Mouse (Mus musculus): ENCODE measurements at regions not wholly inside any gene's neighbourhood (a gene's known extent, or its start where the extent isn't known, plus 50 kb on each side); places are given as distances from the start of the nearest gene placed in this dataset.

- DNase-seq (ENCODE audit: low read depth, low spot score), result peak; percentile 52
These were observed 565.6 kb upstream of the C030005K15Rik start for GRCm38 (mm10) chr10:98292140-98292539.

GRCm38 (mm10) chr10:98305667-98306066, 579.1 kb upstream of the C030005K15Rik start:
- DNase-seq (ENCODE audit: low read depth, low spot score), result no peak

- DNase-seq (ENCODE audit: low read depth, low spot score), result no peak
These were observed 583.1 kb upstream of the C030005K15Rik start for GRCm38 (mm10) chr10:98309667-98310066.

- DNase-seq (ENCODE audit: low read depth, low spot score), result no peak
These were observed 584.8 kb upstream of the C030005K15Rik start for GRCm38 (mm10) chr10:98311403-98311802.

GRCm38 (mm10) chr10:98318416-98318815, 591.9 kb upstream of the C030005K15Rik start:
- DNase-seq (ENCODE audit: low read depth, low spot score), result peak; percentile 52

- no peak for DNase-seq (ENCODE audit: low read depth, low spot score)
These were observed 590.4 kb upstream of the Atp2b1 start for GRCm38 (mm10) chr10:98323846-98324245.

- peak; percentile 72 for DNase-seq (ENCODE audit: low read depth, low spot score)
These were observed 589.6 kb upstream of the Atp2b1 start for GRCm38 (mm10) chr10:98324591-98324990.

GRCm38 (mm10) chr10:98325720-98326119, 588.5 kb upstream of the Atp2b1 start:
- peak; percentile 47 for DNase-seq (ENCODE audit: low read depth, low spot score)

GRCm38 (mm10) chr10:98332682-98333081, 581.5 kb upstream of the Atp2b1 start:
- DNase-seq (ENCODE audit: low read depth, low spot score), result peak; percentile 92

GRCm38 (mm10) chr10:98333411-98334067, 580.7 kb upstream of the Atp2b1 start:
- DNase-seq (ENCODE audit: low read depth, low spot score), result peak; percentile 91

- no peak for DNase-seq (ENCODE audit: low read depth, low spot score)
These were observed 570.4 kb upstream of the Atp2b1 start for GRCm38 (mm10) chr10:98343827-98344226.

GRCm38 (mm10) chr10:98349466-98349865, 564.7 kb upstream of the Atp2b1 start:
- DNase-seq (ENCODE audit: low read depth, low spot score), result peak; percentile 40

GRCm38 (mm10) chr10:98350318-98350926, 563.8 kb upstream of the Atp2b1 start:
- DNase-seq (ENCODE audit: low read depth, low spot score), result no peak

- DNase-seq (ENCODE audit: low read depth, low spot score), result peak; percentile 10
These were observed 562.1 kb upstream of the Atp2b1 start for GRCm38 (mm10) chr10:98352061-98352460.

GRCm38 (mm10) chr10:98354486-98354885, 559.7 kb upstream of the Atp2b1 start:
- no peak for DNase-seq (ENCODE audit: low read depth, low spot score)

GRCm38 (mm10) chr10:98364604-98365003, 549.6 kb upstream of the Atp2b1 start:
- DNase-seq (ENCODE audit: low read depth, low spot score), result no peak

GRCm38 (mm10) chr10:98372561-98372960, 541.6 kb upstream of the Atp2b1 start:
- DNase-seq (ENCODE audit: low read depth, low spot score), result peak; percentile 66

GRCm38 (mm10) chr10:98373314-98373713, 540.9 kb upstream of the Atp2b1 start:
- DNase-seq (ENCODE audit: low read depth, low spot score), result peak; percentile 50

GRCm38 (mm10) chr10:98374684-98375083, 539.5 kb upstream of the Atp2b1 start:
- DNase-seq (ENCODE audit: low read depth, low spot score), result peak; percentile 18

GRCm38 (mm10) chr10:98388543-98388942, 525.7 kb upstream of the Atp2b1 start:
- DNase-seq (ENCODE audit: low read depth, low spot score), result no peak

- no peak for DNase-seq (ENCODE audit: low read depth, low spot score)
These were observed 514.3 kb upstream of the Atp2b1 start for GRCm38 (mm10) chr10:98399864-98400263.

- DNase-seq (ENCODE audit: low read depth, low spot score), result peak; percentile 9
These were observed 496.1 kb upstream of the Atp2b1 start for GRCm38 (mm10) chr10:98417807-98418743.
